Mouse (Mus musculus) hindbrain, embryonic 15.5 days (tissue): ENCODE data around the gene Mtmr4. TPM values are rescaled to one million over a fixed set of nuclear protein-coding genes. Genes with fewer than 3 reads are reported as not detected.
A peak's percentile ranks its signal among the peaks of the same experiment; 100 is the strongest.

Experiments used
- ATAC-seq: fragments of 200-750 bp; cut with Nextera tagmentation; 2 replicates; pipeline ENCODE4 v1.8.0; 2017; ENCODE audit warnings: low read depth, moderate number of reproducible peaks, moderate TSS enrichment; ENCODE audit not compliant: low FRiP score
- H3K27ac ChIP-seq: fragments of 300-500 bp; sonication (generic); replicated peaks from 2 replicates; pipeline ENCODE4 v1.5.1; 2015; ENCODE audit warnings: mild to moderate bottlenecking, inconsistent platforms
- H3K27me3 ChIP-seq: fragments of 300-500 bp; sonication (generic); 2 replicates; pipeline ENCODE4 v1.6.1; 2015; ENCODE audit warnings: control low read depth, inconsistent platforms
- H3K36me3 ChIP-seq: fragments of 300-500 bp; sonication (generic); 2 replicates; pipeline ENCODE4 v1.6.1; 2015; ENCODE audit warnings: control low read depth, inconsistent platforms
- H3K4me1 ChIP-seq: fragments of 300-500 bp; sonication (generic); replicated peaks from 2 replicates; pipeline ENCODE4 v1.6.1; 2015; ENCODE audit warnings: control low read depth, inconsistent platforms
- H3K4me2 ChIP-seq: fragments of 300-500 bp; sonication (generic); 2 replicates; pipeline ENCODE4 v1.6.1; 2015; ENCODE audit warnings: moderate library complexity, mild to moderate bottlenecking, inconsistent platforms
- H3K4me3 ChIP-seq: fragments of 300-500 bp; sonication (generic); 2 replicates; pipeline ENCODE4 v1.5.1; 2015; ENCODE audit warnings: mild to moderate bottlenecking, inconsistent platforms
- H3K9ac ChIP-seq: fragments of 300-500 bp; sonication (generic); 2 replicates; pipeline ENCODE4 v1.6.1; 2015; ENCODE audit warnings: inconsistent platforms
- H3K9me3 ChIP-seq: fragments of 300-500 bp; sonication (generic); 2 replicates; pipeline ENCODE4 v1.6.1; 2016; ENCODE audit warnings: control low read depth, inconsistent platforms
- WGBS: fragments of 180-500 bp; shearing (Covaris S2); methylation state at CpG from one replicate; pipeline ENCODE4 v1.1.7; 2015; 5-methylcytosine and 5-hydroxymethylcytosine counted together
- polyA plus RNA-seq: library from polyadenylated mRNA; unstranded; fragments of >200 nt; fragmentation: Nextera tagmentation; extraction: Ambion mirVana; gene quantifications from 2 replicates; pipeline ENCODE4 v1.2.1, GENCODE M21; 2015

Gene Mtmr4
- polyA plus RNA-seq, 1 experiment from 2014 or later: 50.7 TPM

DNA sequence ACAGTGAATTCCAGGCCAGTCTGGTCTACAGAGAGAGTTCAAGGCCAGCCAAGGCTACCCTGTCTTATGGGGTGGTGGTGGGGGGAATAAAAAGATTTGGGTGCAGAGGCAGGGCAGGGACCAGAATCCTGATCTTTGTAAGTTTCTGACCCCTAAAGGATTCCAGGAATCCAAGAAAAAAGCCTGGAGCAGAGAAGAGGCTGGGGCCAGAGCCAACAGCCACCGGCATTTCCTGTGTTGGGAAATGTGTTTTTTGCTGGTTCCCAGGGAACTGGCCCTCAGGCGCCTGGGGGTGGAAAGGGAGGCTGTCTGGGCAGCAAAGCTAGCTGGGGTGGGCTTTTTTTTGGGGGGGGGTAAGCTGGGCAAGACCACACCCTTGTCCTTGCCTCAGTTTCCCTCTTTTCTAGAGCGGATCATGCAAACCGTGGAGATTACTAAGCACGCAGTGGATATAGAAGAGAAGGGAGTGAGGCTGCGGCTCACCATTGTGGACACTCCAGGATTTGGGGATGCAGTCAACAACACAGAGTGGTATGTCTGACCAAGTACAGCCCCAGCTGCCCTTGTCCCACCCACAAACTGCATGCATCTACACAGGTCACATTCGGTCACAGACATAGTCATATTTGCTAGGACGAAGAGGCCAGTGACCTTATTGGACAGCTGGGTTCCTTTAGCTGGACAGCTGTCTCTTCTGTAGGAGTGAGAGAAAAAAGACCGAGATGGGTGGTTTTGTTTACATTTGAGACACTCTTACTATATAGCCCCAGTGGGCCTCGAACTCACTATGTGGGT lies 7.1 kb upstream of the Mtmr4 start:
- peaks cover 9% of the 10 kb centered on the region for H3K4me1 ChIP-seq
- no peak for ATAC-seq

GRCm38 (mm10) chr11:87587211-87587874 lies 4.6 kb upstream of the Mtmr4 start:
- H3K4me3 ChIP-seq: no peak overlapping the region

More for the DNA sequence above, 7.1 kb upstream of the Mtmr4 start:
- H3K27me3 ChIP-seq: no peaks in the 10 kb centered on the region
- no peaks in the 10 kb centered on the region for H3K36me3 ChIP-seq
- no peaks in the 10 kb centered on the region for H3K9me3 ChIP-seq
- no peak overlapping the region; the same call in 1 of the 2 replicates for H3K27ac ChIP-seq
- no peak overlapping the region for H3K4me3 ChIP-seq
- H3K9ac ChIP-seq: no peak overlapping the region
- 89% methylated on average over 10 of the region's 10 CpGs for WGBS
- no peak overlapping the region for H3K4me2 ChIP-seq

GRCm38 (mm10) chr11:87589605-87590004 lies 2.4 kb upstream of the Mtmr4 start:
- no peak for ATAC-seq
- Histone ChIP-seq H3K9me3 (no peaks in the 10 kb centered on the region), H3K4me2 (0 out of 2 replicates have a peak overlapping the region, but pooled peaks have one; percentile 90), H3K9ac (no peak overlapping the region), H3K27me3 (no peaks in the 10 kb centered on the region), H3K36me3 (no peaks in the 10 kb centered on the region), H3K4me1 (peaks cover 42% of the 10 kb centered on the region), H3K27ac (no peak overlapping the region), H3K4me3 (no peak overlapping the region)
- 94% methylated on average over 8 of the region's 8 CpGs for WGBS

More at GRCm38 (mm10) chr11:87587211-87587874, 4.6 kb upstream of the Mtmr4 start:
- no peak overlapping the region for H3K9ac ChIP-seq
- no peak for ATAC-seq
- no peak overlapping the region for H3K4me2 ChIP-seq
- 91% methylated on average over 5 of the region's 5 CpGs for WGBS
- H3K27me3 ChIP-seq: no peaks in the 10 kb centered on the region
- H3K9me3 ChIP-seq: no peaks in the 10 kb centered on the region
- peaks cover 19% of the 10 kb centered on the region for H3K4me1 ChIP-seq
- no peaks in the 10 kb centered on the region for H3K36me3 ChIP-seq
- no peak overlapping the region for H3K27ac ChIP-seq

- Histone ChIP-seq H3K27ac (peak overlapping the region; percentile 93), H3K9me3 (no peaks in the 10 kb centered on the region), H3K36me3 (no peaks in the 10 kb centered on the region), H3K4me1 (peaks cover 50% of the 10 kb centered on the region), H3K27me3 (no peaks in the 10 kb centered on the region), H3K4me2 (peak overlapping the region; percentile 90), H3K9ac (peak overlapping the region; percentile 87), H3K4me3 (peak overlapping the region; percentile 73)
- WGBS: 2% methylated on average over 25 of the region's 25 CpGs
- no peak for ATAC-seq
These were observed 979 bp upstream of the Mtmr4 start for GRCm38 (mm10) chr11:87590841-87591525.

- Histone ChIP-seq H3K9me3 (no peaks in the 10 kb centered on the region), H3K27me3 (no peaks in the 10 kb centered on the region), H3K36me3 (peaks cover 4% of the 10 kb centered on the region), H3K4me2 (peak overlapping the region; percentile 74), H3K9ac (peak overlapping the region; percentile 63), H3K4me3 (peak overlapping the region; percentile 73), H3K4me1 (peaks cover 63% of the 10 kb centered on the region), H3K27ac (peak overlapping the region; percentile 93)
- ATAC-seq: no peak
- 0% methylated on average over 15 of the region's 15 CpGs for WGBS
These were observed 363 bp downstream of the Mtmr4 start for GRCm38 (mm10) chr11:87592354-87592695.

DNA sequence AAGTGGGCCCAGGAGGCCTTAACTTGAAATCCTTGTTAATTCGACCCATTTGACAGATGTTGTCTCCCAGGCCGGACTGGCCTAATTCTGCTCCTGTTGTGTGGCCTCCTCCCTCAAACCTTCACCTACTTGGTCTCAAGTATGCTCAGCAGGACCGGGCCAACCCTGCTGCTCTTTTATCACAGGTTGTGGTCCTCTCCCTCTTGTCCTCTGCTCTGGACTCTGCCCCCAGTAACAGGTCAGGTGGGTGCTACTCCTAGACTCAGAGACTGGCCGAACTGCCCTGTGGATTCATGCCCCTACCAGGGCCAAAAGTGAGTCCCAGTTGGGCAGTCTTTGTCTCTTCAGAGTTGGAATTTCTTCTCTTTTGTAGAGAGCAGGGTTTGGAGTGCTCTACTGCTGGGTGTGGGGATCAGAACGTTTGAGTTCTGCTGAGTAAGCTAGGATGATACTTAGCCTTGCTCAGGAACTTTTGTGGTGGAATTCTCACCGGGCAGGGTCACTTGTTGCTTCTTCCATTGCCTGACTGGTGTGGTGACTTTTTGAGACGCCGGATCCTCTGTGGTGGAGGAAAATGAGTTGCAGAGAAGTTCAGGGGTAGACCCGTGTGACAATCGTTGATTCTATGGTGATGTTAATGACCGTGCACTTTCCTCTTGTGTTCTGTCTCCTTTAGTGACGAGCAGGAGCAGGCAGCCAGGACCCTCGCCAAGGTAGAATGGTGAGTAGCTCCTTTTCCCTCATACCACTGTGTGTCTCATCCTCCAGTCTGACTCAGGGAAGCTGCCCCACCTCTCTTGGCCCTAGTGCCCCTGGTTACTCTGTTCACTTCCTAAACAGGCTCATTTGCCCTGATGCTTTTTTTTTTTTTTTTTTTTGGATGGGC lies 994 bp downstream of the Mtmr4 start:
- peak overlapping the region; percentile 74 for H3K4me2 ChIP-seq
- no peaks in the 10 kb centered on the region for H3K9me3 ChIP-seq
- H3K27me3 ChIP-seq: no peaks in the 10 kb centered on the region
- peak overlapping the region; percentile 63 for H3K9ac ChIP-seq
- peaks cover 68% of the 10 kb centered on the region for H3K4me1 ChIP-seq
- peaks cover 10% of the 10 kb centered on the region for H3K36me3 ChIP-seq
- ATAC-seq: no peak
- H3K27ac ChIP-seq: peak overlapping the region; percentile 93
- WGBS: 34% methylated on average over 13 of the region's 13 CpGs
- H3K4me3 ChIP-seq: peak overlapping the region; percentile 73

- no peaks in the 10 kb centered on the region for H3K27me3 ChIP-seq
- no peaks in the 10 kb centered on the region for H3K9me3 ChIP-seq
- peak overlapping the region; percentile 90 for H3K27ac ChIP-seq
- H3K36me3 ChIP-seq: peaks cover 33% of the 10 kb centered on the region
- peak; percentile 49 for ATAC-seq
- peak overlapping the region; percentile 79 for H3K4me2 ChIP-seq
- peak overlapping the region; percentile 97 for H3K9ac ChIP-seq
- peaks cover 54% of the 10 kb centered on the region for H3K4me1 ChIP-seq
- H3K4me3 ChIP-seq: peak overlapping the region; percentile 85
- WGBS: 2% methylated on average over 27 of the region's 37 CpGs
These were observed 3.4 kb downstream of the Mtmr4 start for GRCm38 (mm10) chr11:87595327-87595841.

- Histone ChIP-seq H3K27me3 (no peaks in the 10 kb centered on the region), H3K9me3 (no peaks in the 10 kb centered on the region), H3K4me1 (peaks cover 49% of the 10 kb centered on the region), H3K9ac (peak overlapping the region; percentile 97), H3K27ac (peak overlapping the region; percentile 90), H3K4me2 (peak overlapping the region; percentile 79), H3K36me3 (peaks cover 39% of the 10 kb centered on the region), H3K4me3 (peak overlapping the region; percentile 85)
- no peak for ATAC-seq
- WGBS: 6% methylated on average over 7 of the region's 7 CpGs
These were observed 4.0 kb downstream of the Mtmr4 start for GRCm38 (mm10) chr11:87595976-87596375.

- WGBS: 17% methylated on average over 2 of the region's 2 CpGs
- no peak for ATAC-seq
- peak overlapping the region; percentile 79 for H3K4me2 ChIP-seq
These were observed 4.5 kb downstream of the Mtmr4 start for GRCm38 (mm10) chr11:87596492-87596891.

GRCm38 (mm10) chr11:87597061-87597460 lies 5.1 kb downstream of the Mtmr4 start:
- H3K9me3 ChIP-seq: no peaks in the 10 kb centered on the region
- H3K27ac ChIP-seq: no peak overlapping the region
- peak overlapping the region; percentile 79 for H3K4me2 ChIP-seq
- peak overlapping the region; percentile 85 for H3K4me3 ChIP-seq
- H3K27me3 ChIP-seq: no peaks in the 10 kb centered on the region
- ATAC-seq: no peak
- H3K4me1 ChIP-seq: peaks cover 49% of the 10 kb centered on the region
- H3K9ac ChIP-seq: peak overlapping the region; percentile 97; the same call in 1 of the 2 replicates
- peaks cover 49% of the 10 kb centered on the region for H3K36me3 ChIP-seq

More at GRCm38 (mm10) chr11:87596492-87596891, 4.5 kb downstream of the Mtmr4 start:
- Histone ChIP-seq H3K4me1 (peaks cover 49% of the 10 kb centered on the region), H3K9ac (peak overlapping the region; percentile 97), H3K4me3 (peak overlapping the region; percentile 85), H3K9me3 (no peaks in the 10 kb centered on the region), H3K36me3 (peaks cover 44% of the 10 kb centered on the region), H3K27ac (peak overlapping the region; percentile 90), H3K27me3 (no peaks in the 10 kb centered on the region)
